Mouse (Mus musculus) left cerebral cortex, adult 11 months (tissue): ENCODE measurements around the gene Rxrg.

Experiments
- DNase-seq: peaks from one replicate; pipeline ENCODE4 v3.0.0; 2022; ENCODE audit warnings: low spot score

Rxrg gene

GRCm38 (mm10) chr1:167644866-167645537 lies 46.8 kb downstream of the Rxrg start:
- DNase-seq = peak; percentile 68

DNA sequence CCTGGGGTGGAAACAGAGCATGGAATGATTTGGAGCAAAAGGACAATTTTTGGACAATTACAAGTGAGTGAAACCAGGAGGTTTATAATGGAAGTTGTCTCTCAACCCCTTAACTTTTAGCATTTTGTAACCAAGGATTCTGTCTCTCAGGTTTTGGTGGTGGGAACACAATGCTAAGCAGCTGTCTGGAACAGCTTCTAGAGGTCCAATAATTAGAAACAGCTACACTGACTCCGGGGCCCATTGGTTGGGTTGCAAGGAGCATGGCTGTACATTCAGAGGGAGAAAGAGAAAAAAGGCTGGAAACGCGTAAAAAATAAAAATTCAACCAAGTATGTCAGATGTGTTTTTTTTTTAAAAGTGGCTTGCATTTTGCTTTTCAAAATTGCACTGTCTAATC lies 50.5 kb downstream of the Rxrg start:
- no peak for DNase-seq

DNA sequence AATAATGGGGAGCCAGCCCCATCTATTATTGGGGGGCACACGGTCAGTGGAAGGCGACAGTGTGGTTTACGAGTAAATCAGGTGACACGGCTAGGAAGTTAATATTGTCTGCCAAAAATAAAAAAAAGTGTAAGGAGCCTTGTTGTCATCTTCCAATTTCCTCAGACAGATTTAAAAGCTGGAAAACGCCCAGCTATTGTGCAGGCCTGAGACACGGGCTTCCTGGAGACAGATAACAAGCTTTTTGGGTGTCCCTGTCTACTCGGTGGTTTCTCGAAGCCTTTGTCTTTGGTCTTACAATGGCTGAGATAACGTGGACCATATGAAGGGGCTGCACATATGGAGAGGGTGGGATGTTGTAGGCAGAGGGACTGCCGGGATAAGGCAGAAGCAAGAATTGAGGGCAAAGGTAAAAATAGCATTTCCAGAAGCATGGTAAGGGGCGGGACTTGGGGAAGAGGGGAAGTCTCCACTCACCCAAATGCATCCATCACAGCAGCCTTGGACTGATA lies 51.0 kb downstream of the Rxrg start:
- DNase-seq = no peak

DNA sequence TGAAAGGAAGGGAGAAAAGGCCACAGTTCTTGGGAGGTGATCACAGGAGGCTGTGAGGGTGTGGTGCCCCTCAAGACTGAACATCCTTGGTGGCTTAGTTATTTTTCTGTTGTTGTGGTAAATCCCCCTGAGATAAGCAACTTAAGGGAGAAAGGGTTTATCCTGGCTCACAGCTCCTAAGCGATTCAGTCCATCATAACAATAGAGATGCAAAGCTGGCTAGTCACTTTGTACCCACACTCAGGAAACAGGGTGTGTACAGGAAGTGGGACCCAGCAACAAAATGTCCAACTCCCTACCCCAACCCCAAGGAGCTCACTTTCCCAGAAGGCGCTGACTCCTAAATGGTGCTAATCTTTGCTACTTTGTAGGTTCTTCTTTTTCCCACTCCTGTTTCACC lies 54.2 kb downstream of the Rxrg start:
- no peak for DNase-seq

- no peak for DNase-seq
Observed at GRCm38 (mm10) chr1:167659065-167659464, 60.9 kb downstream of the Rxrg start.

GRCm38 (mm10) chr1:167660521-167661101 lies 62.4 kb downstream of the Rxrg start:
- DNase-seq = no peak

DNA sequence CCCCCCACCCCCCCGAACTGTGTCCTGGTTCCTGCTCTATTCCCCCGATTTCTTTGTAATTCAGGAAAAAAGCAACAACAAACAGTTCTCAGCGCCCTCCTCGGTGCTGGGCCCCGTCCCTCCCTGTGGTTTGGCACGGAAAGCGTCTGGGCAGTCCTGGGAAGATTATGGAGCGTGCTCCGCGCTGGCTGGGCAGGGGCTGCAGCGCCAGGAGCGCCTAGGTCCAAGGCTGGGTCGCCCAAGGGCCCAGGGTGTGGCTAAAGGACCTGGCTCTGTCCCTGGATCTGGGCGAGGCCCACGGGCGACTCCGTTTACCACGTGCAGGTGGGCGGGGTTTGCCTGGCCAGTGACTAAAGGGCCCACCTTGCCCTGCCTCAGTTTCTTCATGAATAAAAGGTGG lies 62.9 kb downstream of the Rxrg start:
- DNase-seq = no peak

- DNase-seq = no peak
Observed at GRCm38 (mm10) chr1:167663136-167663535, 65.0 kb downstream of the Rxrg start.

DNA sequence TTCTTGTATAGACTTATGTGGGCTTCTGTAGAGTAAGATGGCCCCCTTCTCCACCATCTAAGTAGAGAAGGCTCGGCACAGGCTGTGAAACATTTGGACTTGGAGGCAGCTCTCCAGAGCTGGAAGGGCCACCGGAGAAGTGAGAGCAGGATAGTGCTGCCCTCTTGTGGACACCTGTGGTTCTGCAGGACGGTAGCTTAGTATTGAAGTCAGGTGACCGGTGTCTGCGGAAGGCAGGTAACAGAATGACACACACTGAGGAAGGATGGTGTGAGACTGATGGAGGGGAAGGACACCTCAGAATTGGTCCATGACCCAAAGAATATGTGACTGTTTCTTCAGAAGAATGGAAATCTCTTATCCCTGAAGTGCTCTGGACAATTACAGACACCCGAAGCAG lies 71.6 kb downstream of the Rxrg start:
- no peak for DNase-seq

GRCm38 (mm10) chr1:167672433-167672987 lies 74.3 kb downstream of the Rxrg start:
- DNase-seq = no peak

DNA sequence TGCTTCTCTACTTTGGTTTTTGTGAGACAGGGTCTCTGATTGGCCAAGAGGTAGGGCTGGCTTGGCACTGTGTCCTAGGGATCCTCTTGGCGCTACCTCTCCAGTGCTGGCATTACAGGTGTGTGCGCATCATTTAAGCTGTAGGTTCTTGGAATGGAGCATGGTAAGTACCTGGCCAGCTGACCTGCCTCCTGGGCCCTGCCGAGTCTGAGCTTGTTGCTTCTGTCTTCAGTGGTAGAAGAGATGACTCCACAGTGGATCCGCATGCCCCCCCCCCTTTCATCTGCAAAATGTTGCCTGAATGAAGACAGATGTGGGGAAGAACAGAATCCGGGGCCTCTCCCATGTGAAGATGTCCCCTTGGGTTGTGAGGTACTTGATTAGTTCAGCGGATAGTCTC lies 80.9 kb downstream of the Rxrg start:
- DNase-seq = no peak

DNA sequence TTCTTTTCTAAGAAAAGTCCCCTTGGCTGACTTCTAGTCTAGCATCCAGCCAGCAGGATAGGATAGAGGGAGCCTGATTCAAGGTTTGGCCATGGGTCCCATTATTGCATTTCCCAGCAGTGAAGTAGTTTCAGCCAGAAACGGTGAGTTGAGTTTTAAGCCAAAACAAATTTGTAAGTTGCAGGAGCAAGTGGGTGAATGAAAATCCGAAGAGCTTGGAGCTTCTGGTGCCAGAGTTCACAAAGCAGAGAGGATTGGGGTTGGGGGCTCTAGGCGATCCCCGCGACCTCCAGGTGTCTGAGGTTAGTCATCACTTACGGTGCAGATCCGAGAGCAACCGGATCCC lies 89.8 kb downstream of the Rxrg start:
- no peak for DNase-seq

DNA sequence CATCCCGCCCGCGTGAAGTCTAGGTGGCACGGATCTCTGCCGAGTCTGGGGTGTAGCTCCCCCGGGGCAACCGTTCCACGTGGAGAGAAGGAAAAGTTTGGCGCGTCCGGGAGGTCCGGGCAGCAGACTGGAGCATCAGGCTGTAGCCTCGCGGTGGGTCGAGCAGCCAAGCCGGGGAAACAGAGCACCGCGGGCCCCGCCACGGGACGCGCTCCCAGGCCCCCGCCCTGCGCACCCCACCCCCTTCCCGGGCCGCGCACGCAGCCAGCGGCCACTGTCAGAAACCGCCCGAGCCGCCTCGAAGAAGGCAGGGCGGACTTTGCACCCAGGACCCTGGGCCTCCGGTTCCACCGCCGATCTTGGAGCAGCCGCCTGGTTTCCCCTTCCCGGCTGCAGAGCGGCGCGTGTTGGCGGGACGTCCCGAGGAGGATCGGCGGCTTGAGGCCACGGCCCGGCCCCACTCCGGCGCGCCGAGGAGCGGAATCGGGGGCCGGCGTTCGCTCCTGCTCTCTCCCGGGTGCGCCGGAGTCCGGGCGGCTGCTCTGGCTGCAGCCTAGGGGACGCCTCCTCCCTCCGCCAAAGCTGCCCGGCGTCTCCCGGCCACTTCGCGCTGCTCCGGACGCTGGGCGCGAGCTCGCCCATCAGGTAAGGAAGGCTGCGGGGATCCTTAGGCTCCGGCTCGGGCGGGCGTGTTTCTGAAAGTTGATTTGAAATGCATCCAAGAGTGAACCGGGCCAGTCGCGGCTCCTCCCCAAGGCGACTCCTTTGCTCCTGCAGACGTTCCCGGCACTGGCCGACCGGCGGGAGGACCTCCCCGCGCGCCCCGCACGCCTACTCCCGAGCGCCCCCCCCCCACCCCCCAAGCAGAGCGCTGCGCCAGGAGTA lies 90.4 kb downstream of the Rxrg start:
- DNase-seq = no peak

GRCm38 (mm10) chr1:167689232-167689261 lies 90.9 kb downstream of the Rxrg start, which contains the start of gene Lmx1a:
Lmx1a (plus strand) TSS chr1:167689237.
- DNase-seq = no peak
